Mouse (Mus musculus) hindbrain, embryonic 14.5 days (tissue): Measurements from ENCODE around the gene Arhgef7. TPM values are rescaled to one million over a fixed set of nuclear protein-coding genes. Genes with fewer than 3 reads are reported as not detected.

Experiments used
- ATAC-seq: fragments of 200-750 bp; cut with Nextera tagmentation; 2 replicates; pipeline ENCODE4 v1.8.0; 2017; ENCODE audit warnings: moderate number of reproducible peaks, mild to moderate bottlenecking, moderate TSS enrichment, moderate library complexity; ENCODE audit not compliant: low FRiP score
- DNase-seq: peaks from one replicate; pipeline ENCODE4 v3.0.0-alpha.2; 2015; ENCODE audit warnings: low spot score
- H3K27ac ChIP-seq: fragments of 300-500 bp; sonication (generic); 2 replicates; pipeline ENCODE4 v1.5.1; 2014; ENCODE audit warnings: mild to moderate bottlenecking, moderate library complexity
- H3K27me3 ChIP-seq: fragments of 300-500 bp; sonication (generic); 2 replicates; pipeline ENCODE4 v1.6.1; 2014; ENCODE audit warnings: mild to moderate bottlenecking, low read length, mixed read lengths; ENCODE audit not compliant: control insufficient read depth, insufficient read depth
- H3K36me3 ChIP-seq: fragments of 300-500 bp; sonication (generic); replicated peaks from 2 replicates; pipeline ENCODE4 v1.6.1; 2014; ENCODE audit not compliant: control insufficient read depth, insufficient read depth
- H3K4me1 ChIP-seq: fragments of 300-500 bp; sonication (generic); replicated peaks from 2 replicates; pipeline ENCODE4 v1.6.1; 2014; ENCODE audit warnings: antibody characterized with exemption, low read length, mixed read lengths; ENCODE audit not compliant: control insufficient read depth, insufficient read depth
- H3K4me2 ChIP-seq: fragments of 300-500 bp; sonication (generic); replicated peaks from 2 replicates; pipeline ENCODE4 v1.6.1; 2014; ENCODE audit warnings: mild to moderate bottlenecking, moderate library complexity
- H3K4me3 ChIP-seq: fragments of 300-500 bp; sonication (generic); replicated peaks from 2 replicates; pipeline ENCODE4 v1.5.1; 2014; ENCODE audit warnings: mild to moderate bottlenecking, low read length
- H3K9ac ChIP-seq: fragments of 300-500 bp; sonication (generic); 2 replicates; pipeline ENCODE4 v1.6.1; 2014
- H3K9me3 ChIP-seq: fragments of 300-500 bp; sonication (generic); 2 replicates; pipeline ENCODE4 v1.6.1; 2016; ENCODE audit warnings: low read length; ENCODE audit not compliant: control insufficient read depth
- WGBS: fragments of 180-500 bp; shearing (Covaris S2); extraction: QIAGEN DNeasy Blood & Tissue Kit; methylation state at CpG from one replicate; pipeline ENCODE4 v1.1.7; 2014; 5-methylcytosine and 5-hydroxymethylcytosine counted together
- polyA plus RNA-seq: library from polyadenylated mRNA; unstranded; fragments of >200 nt; fragmentation: Nextera tagmentation; extraction: Ambion mirVana; gene quantifications from 2 replicates; pipeline ENCODE4 v1.2.1, GENCODE M21; 2014

Arhgef7 gene
- polyA plus RNA-seq, 1 experiment from 2014 or later: 78.0 TPM

DNA sequence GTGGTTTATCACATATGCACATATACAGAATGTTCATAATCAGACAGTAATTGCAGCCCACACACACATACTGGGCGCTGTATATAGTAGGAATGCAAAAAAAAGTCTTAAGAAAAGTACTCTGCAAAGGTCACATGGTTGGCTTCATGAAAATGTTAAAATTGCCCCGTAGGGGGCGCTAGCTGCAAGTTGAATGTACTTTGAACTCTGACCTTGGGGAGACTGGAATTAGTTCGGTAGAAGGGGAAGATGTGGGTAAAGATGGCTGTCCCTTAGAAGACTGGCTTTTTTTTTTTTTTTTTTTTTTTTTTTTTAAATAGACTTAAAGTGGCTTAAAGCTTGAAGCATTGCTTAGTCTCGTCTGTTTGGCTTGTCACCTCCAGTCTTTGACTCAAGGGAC, 28.4 kb downstream of the Arhgef7 start:
- no peaks in the 10 kb centered on the region for H3K36me3 ChIP-seq
- WGBS: 21% methylated on average over 5 of the region's 5 CpGs
- peaks cover 16% of the 10 kb centered on the region for H3K4me1 ChIP-seq
- H3K27me3 ChIP-seq: no peaks in the 10 kb centered on the region
- no peak overlapping the region for H3K27ac ChIP-seq
- no peak for ATAC-seq
- no peaks in the 10 kb centered on the region for H3K9me3 ChIP-seq
- H3K9ac ChIP-seq: no peak overlapping the region
- H3K4me3 ChIP-seq: no peak overlapping the region
- H3K4me2 ChIP-seq: no peak overlapping the region
- DNase-seq: peak; percentile 62

DNA sequence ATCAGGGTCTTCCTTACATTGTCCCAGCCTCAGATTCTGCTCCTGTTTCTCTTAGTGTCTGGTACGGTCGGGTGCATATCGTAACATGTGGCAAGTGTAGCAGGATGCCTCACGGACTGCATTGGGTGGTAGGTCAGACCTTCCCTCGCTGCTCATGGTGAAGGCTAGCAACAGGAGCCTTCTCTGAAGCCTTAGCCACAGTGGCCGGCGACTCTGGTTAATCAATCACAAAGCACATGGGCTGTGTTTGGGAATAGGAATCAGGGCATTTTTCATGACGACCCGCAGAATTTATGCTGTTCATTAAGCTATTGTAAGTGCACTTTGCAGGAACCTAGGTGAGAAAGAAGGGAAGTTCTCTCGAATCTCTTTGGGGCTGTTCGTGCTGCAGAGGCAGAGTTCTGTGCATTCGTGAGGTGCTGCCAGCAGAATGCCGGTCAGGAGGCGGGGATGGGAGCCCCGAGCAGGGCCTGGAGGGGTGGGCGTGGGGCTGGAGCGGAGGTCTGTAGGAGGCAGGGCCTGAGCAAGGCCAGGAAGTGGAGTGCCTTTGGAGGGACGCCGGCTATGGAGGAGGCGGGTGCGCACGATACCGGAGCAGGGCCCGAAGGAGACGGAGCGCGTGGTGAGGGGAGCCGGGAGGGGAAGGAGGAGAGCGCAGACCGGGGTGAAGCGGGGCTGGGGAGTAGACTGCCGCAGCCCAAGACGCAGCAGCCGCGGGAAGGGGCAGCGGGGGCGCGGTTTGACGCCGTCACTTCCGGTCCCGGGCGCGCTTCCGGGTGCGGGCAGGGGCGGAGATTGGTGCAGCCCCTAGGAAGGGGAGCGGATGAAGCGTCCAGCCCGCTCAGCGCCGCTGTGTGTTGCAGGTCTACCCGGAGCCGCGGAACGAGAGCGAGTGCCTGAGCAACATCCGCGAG, 30.3 kb downstream of the Arhgef7 start:
- peak overlapping the region; percentile 81 for H3K9ac ChIP-seq
- H3K4me2 ChIP-seq: peak overlapping the region; percentile 90
- H3K36me3 ChIP-seq: no peaks in the 10 kb centered on the region
- 3% methylated on average over 54 of the region's 59 CpGs for WGBS
- H3K4me3 ChIP-seq: peak overlapping the region; percentile 87
- H3K4me1 ChIP-seq: peaks cover 16% of the 10 kb centered on the region
- H3K27ac ChIP-seq: peak overlapping the region; percentile 77
- no peaks in the 10 kb centered on the region for H3K9me3 ChIP-seq
- DNase-seq (peak; percentile 90), ATAC-seq (peak; percentile 94)
- H3K27me3 ChIP-seq: no peaks in the 10 kb centered on the region

DNA sequence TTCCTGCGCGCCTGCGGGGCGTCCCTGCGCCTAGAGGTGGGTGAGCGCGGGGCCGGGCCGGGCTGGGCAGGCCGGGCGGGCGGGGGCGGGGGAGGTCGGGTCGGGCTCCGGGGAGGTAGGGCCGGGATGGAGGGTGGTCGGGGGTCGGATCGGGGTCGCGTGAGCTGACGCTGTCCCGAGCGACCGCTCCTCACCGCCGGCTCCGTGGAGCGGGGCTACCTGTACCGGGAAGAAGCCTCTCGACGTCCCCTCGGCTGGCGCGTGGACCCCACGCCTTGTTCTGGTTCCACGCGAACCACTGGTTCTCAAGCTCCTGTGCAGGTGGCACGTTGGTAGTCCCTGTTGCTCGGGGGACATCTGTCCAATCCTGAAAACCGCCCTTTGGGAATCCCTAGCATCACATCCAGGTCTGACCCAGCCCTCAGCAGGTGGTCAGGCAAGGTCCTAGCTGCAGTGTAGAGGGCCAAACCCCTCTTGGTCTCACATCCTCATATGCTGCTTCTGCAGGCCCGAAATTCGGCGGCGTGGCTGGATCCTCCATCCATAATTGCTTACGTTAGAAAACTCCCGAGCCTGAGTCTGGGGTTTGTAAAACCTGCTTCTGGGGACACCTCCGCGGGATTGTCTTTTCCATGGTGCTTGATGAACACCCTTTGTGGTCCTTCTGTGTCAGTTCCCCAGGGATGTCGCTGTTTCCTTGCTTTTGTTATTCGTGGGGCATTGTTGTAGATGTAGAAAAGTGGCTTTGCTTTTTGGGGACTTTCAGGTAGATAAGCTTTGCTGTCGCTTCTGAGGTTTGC, 31.2 kb downstream of the Arhgef7 start:
- no peaks in the 10 kb centered on the region for H3K9me3 ChIP-seq
- H3K36me3 ChIP-seq: no peaks in the 10 kb centered on the region
- H3K9ac ChIP-seq: peak overlapping the region; percentile 81
- H3K27ac ChIP-seq: peak overlapping the region; percentile 77
- 1% methylated on average over 45 of the region's 53 CpGs for WGBS
- DNase-seq (peak; percentile 26), ATAC-seq (peak; percentile 69; the same call in 1 of the 2 replicates)
- H3K4me2 ChIP-seq: peak overlapping the region; percentile 90
- H3K4me3 ChIP-seq: peak overlapping the region; percentile 87
- no peaks in the 10 kb centered on the region for H3K27me3 ChIP-seq
- peaks cover 16% of the 10 kb centered on the region for H3K4me1 ChIP-seq

DNA sequence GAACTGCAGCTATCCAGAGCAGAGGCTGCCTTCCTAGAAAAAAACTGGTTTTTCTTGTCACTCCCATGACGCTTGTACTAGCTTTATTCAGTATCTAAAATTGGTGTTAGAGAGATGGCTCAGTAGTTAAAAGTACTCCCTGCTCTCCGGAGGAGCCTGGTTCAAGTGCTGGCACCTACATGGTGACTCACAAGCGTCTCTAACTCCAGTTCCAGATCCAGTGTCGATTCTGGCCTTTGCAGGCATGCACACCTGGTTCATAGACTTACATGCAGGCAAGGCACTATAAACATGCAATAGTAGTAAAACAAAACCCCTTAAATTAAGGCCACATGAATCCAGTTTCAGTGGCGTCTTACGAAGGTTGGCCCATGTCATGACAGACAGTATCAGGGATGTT, 34.0 kb downstream of the Arhgef7 start:
- DNase-seq: no peak
- Histone ChIP-seq H3K4me2 (no peak overlapping the region), H3K27ac (no peak overlapping the region), H3K4me3 (no peak overlapping the region), H3K4me1 (peaks cover 16% of the 10 kb centered on the region), H3K36me3 (0 out of 2 replicates have a peak, but pooled peaks cover 6% of the 10 kb centered on the region), H3K27me3 (no peaks in the 10 kb centered on the region), H3K9me3 (no peaks in the 10 kb centered on the region), H3K9ac (no peak overlapping the region)
- WGBS: 92% methylated on average over 6 of the region's 6 CpGs
- ATAC-seq: no peak

DNA sequence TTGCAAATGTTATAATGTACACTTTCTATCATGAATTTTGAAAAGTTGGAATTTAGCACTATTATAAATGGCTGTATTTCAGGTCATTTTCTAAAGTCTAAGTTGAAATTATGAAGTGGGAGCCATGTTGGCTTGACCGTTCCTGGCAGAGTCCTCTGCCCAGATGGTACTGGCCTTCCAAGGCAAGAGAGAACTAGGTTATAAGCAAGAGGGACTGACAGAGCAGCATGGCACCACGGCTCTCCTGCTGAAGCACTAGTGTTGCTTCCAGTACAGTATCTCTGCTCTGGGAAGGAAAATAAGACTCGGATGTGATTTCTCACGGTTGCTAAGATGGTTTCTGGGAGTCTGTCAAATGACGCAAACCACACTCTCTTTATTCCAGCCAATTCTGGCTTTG, 34.5 kb downstream of the Arhgef7 start:
- H3K27me3 ChIP-seq: no peaks in the 10 kb centered on the region
- no peak overlapping the region for H3K4me2 ChIP-seq
- no peak overlapping the region for H3K9ac ChIP-seq
- 89% methylated on average over 5 of the region's 5 CpGs for WGBS
- no peaks in the 10 kb centered on the region for H3K9me3 ChIP-seq
- H3K27ac ChIP-seq: no peak overlapping the region
- 0 out of 2 replicates have a peak, but pooled peaks cover 6% of the 10 kb centered on the region for H3K36me3 ChIP-seq
- H3K4me1 ChIP-seq: peaks cover 16% of the 10 kb centered on the region
- H3K4me3 ChIP-seq: no peak overlapping the region
- ATAC-seq (no peak), DNase-seq (no peak)

DNA sequence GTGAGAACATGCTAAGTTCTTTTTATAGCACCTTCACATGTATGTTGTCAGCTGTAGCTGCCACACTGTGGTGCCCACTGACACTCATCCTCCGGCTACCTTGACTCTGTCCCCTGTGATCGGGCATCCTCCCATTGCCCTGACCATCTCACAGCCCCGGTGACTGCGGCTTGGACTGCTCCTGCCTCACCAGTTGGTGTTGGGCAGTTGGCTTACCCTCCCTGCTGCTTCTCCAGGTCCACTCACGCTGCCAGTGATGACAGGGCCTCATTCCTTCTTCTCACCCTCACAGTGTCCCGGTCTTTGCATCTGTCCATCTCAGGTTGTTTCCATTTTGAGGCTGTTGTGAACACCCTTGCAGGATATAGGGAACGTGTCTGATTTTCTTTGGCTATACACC, 35.3 kb downstream of the Arhgef7 start:
- peaks cover 9% of the 10 kb centered on the region; the same call in 1 of the 2 replicates for H3K4me1 ChIP-seq
- H3K27ac ChIP-seq: no peak overlapping the region
- H3K27me3 ChIP-seq: no peaks in the 10 kb centered on the region
- ATAC-seq: no peak
- H3K36me3 ChIP-seq: 0 out of 2 replicates have a peak, but pooled peaks cover 6% of the 10 kb centered on the region
- no peaks in the 10 kb centered on the region for H3K9me3 ChIP-seq
- no peak overlapping the region for H3K4me3 ChIP-seq
- H3K4me2 ChIP-seq: no peak overlapping the region
- H3K9ac ChIP-seq: no peak overlapping the region
- no peak for DNase-seq
- 95% methylated on average over 7 of the region's 7 CpGs for WGBS

DNA sequence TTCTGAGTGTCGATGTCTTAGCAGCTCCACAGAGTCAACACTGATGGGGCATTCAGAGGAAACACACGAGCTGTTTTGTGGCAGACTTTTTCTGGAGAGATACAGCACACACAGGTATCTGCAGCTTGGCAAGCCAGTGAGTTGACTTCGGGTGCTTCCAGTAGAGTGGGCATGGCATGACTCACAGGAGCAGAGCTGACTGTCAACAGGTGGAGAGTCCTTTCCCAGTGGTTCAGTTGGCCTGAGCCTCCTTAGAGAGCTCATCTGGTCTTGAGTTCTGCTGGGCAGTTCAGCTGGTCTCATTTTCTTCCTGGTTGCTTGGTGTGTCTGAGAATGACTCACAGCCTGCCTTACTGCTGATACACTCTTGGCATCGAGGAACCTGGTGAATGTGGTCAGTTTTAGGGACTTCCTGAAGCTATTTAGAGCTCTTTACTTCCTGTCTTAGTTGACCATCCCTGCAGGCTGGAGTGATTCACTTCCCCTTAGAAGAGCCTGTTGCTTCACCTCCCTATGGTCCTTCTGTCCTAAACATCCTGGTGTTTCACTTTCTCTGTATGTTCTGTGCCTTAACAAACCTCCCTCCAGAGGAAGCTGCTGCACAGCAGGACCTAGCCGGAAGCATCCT, 39.8 kb downstream of the Arhgef7 start:
- H3K4me3 ChIP-seq: no peak overlapping the region
- WGBS: 90% methylated on average over 5 of the region's 5 CpGs

DNA sequence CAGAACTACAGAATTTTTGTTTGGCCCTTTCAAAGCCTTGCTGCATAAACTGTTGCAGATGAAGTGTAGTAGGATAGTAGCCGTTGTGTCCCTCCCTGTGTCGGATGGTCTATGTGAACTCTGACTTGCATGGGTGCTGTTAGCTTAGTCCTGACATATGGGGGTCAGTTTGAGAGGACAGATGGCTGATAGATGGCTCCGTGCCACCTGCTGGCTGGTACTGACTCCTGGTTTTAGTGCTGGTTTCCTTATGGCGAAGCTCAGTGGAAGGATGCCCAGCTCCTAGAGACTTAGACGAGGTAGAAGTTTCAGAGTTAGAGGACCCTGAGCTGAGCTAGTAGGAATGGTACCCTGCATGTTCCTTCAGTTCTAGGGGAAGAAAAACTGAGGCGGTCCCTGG, 42.5 kb downstream of the Arhgef7 start:
- 83% methylated on average over 6 of the region's 6 CpGs for WGBS
- DNase-seq: no peak
- Histone ChIP-seq H3K27me3 (no peaks in the 10 kb centered on the region), H3K9me3 (no peaks in the 10 kb centered on the region), H3K4me2 (no peak overlapping the region), H3K27ac (no peak overlapping the region), H3K9ac (no peak overlapping the region), H3K4me3 (no peak overlapping the region), H3K4me1 (peaks cover 12% of the 10 kb centered on the region; the same call in 1 of the 2 replicates), H3K36me3 (peaks cover 13% of the 10 kb centered on the region; the same call in 1 of the 2 replicates)
- ATAC-seq: no peak

More for the DNA sequence above, 39.8 kb downstream of the Arhgef7 start:
- Histone ChIP-seq H3K9ac (no peak overlapping the region), H3K4me1 (no peaks in the 10 kb centered on the region; the same call in 1 of the 2 replicates), H3K27ac (no peak overlapping the region), H3K4me2 (no peak overlapping the region), H3K9me3 (no peaks in the 10 kb centered on the region), H3K36me3 (peaks cover 13% of the 10 kb centered on the region; the same call in 1 of the 2 replicates), H3K27me3 (no peaks in the 10 kb centered on the region)
- no peak for ATAC-seq
- no peak for DNase-seq
